Mouse (Mus musculus): ENCODE results near the gene Rpl36a-ps1. TPM values are rescaled to one million over a fixed set of nuclear protein-coding genes. Genes with fewer than 3 reads are reported as not detected.
"Not testable (repeated sequence)": the region's sequence is repeated elsewhere in the genome, so short reads cannot be mapped to it uniquely, and the experiment has no call there.

Rpl36a-ps1 gene
- 0.30 TPM in 1 of 2 replicates, not detected in the other for polyA plus RNA-seq (2012; rRNA removed)

GRCm38 (mm10) chr14:98994218-98994617 is at the start of gene Rpl36a-ps1:
Gene Rpl36a-ps1 (minus strand): TSS chr14:98994318.
- WGBS: 97% methylated on average over 7 of the region's 7 CpGs
- DNase-seq (ENCODE audit: low read depth, low spot score): no peak

- 75% methylated on average over 1 of the region's 1 CpGs for WGBS
- no peak for DNase-seq (ENCODE audit: low read depth, low spot score)
These were observed 49.4 kb upstream of the Rpl36a-ps1 start for GRCm38 (mm10) chr14:99043499-99043898.

- DNase-seq (ENCODE audit: low read depth, low spot score): no peak
These were observed 47.3 kb upstream of the Rpl36a-ps1 start for GRCm38 (mm10) chr14:99041416-99041815.

GRCm38 (mm10) chr14:99039308-99039707 is 45.2 kb upstream of the Rpl36a-ps1 start:
- not testable (repeated sequence) for DNase-seq (ENCODE audit: low read depth, low spot score)
- 81% methylated on average over 5 of the region's 5 CpGs for WGBS

More at GRCm38 (mm10) chr14:99041416-99041815, 47.3 kb upstream of the Rpl36a-ps1 start:
- 56% methylated on average over 4 of the region's 4 CpGs for WGBS

- no peak for DNase-seq (ENCODE audit: low read depth, low spot score)
- 50% methylated on average over 2 of the region's 2 CpGs for WGBS
These were observed 43.6 kb upstream of the Rpl36a-ps1 start for GRCm38 (mm10) chr14:99037703-99038102.

- no peak for DNase-seq (ENCODE audit: low read depth, low spot score)
These were observed 41.9 kb upstream of the Rpl36a-ps1 start for GRCm38 (mm10) chr14:99036039-99036438.

GRCm38 (mm10) chr14:99034851-99035250 is 40.7 kb upstream of the Rpl36a-ps1 start:
- WGBS: 95% methylated on average over 8 of the region's 8 CpGs
- DNase-seq (ENCODE audit: low read depth, low spot score): not testable (repeated sequence)

More at GRCm38 (mm10) chr14:99036039-99036438, 41.9 kb upstream of the Rpl36a-ps1 start:
- WGBS: 71% methylated on average over 4 of the region's 4 CpGs

GRCm38 (mm10) chr14:99032596-99032995 is 38.5 kb upstream of the Rpl36a-ps1 start:
- no peak for DNase-seq (ENCODE audit: low read depth, low spot score)
- whole genome bisulfite sequencing: 55% methylated on average over 5 of the region's 5 CpGs

GRCm38 (mm10) chr14:99031337-99031873 is 37.3 kb upstream of the Rpl36a-ps1 start:
- DNase-seq (ENCODE audit: low read depth, low spot score): no peak
- 81% methylated on average over 5 of the region's 5 CpGs for WGBS

- no peak for DNase-seq (ENCODE audit: low read depth, low spot score)
- 64% methylated on average over 5 of the region's 5 CpGs for WGBS
These were observed 35.9 kb upstream of the Rpl36a-ps1 start for GRCm38 (mm10) chr14:99029987-99030386.

- WGBS: 43% methylated on average over 12 of the region's 12 CpGs
- no peak for DNase-seq (ENCODE audit: low read depth, low spot score)
These were observed 28.4 kb upstream of the Rpl36a-ps1 start for GRCm38 (mm10) chr14:99022346-99023086.

GRCm38 (mm10) chr14:99019136-99019808 is 25.2 kb upstream of the Rpl36a-ps1 start:
- 59% methylated on average over 10 of the region's 10 CpGs for WGBS
- no peak for DNase-seq (ENCODE audit: low read depth, low spot score)

- WGBS: 82% methylated on average over 7 of the region's 7 CpGs
These were observed 24.6 kb upstream of the Rpl36a-ps1 start for GRCm38 (mm10) chr14:99018691-99019090.

GRCm38 (mm10) chr14:99010920-99011313 is 16.8 kb upstream of the Rpl36a-ps1 start:
- 44% methylated on average over 2 of the region's 2 CpGs for WGBS
- DNase-seq (ENCODE audit: low read depth, low spot score): no peak

More at GRCm38 (mm10) chr14:99018691-99019090, 24.6 kb upstream of the Rpl36a-ps1 start:
- DNase-seq (ENCODE audit: low read depth, low spot score): no peak

GRCm38 (mm10) chr14:99010224-99010919 is 16.3 kb upstream of the Rpl36a-ps1 start:
- DNase-seq (ENCODE audit: low read depth, low spot score): no peak
- WGBS: 39% methylated on average over 8 of the region's 8 CpGs

- WGBS: 39% methylated on average over 2 of the region's 2 CpGs
- peak; percentile 32 for DNase-seq (ENCODE audit: low read depth, low spot score)
These were observed 1.6 kb downstream of the Rpl36a-ps1 start for GRCm38 (mm10) chr14:98992482-98992881.

GRCm38 (mm10) chr14:98990636-98991035 is 3.5 kb downstream of the Rpl36a-ps1 start:
- WGBS: 21% methylated on average over 3 of the region's 3 CpGs
- DNase-seq (ENCODE audit: low read depth, low spot score): no peak

GRCm38 (mm10) chr14:98989818-98990217 is 4.3 kb downstream of the Rpl36a-ps1 start:
- WGBS: 24% methylated on average over 3 of the region's 3 CpGs

GRCm38 (mm10) chr14:98971921-98972320 is 22.2 kb downstream of the Rpl36a-ps1 start:
- 23% methylated on average over 4 of the region's 4 CpGs for WGBS
- DNase-seq (ENCODE audit: low read depth, low spot score): peak; percentile 28

More at GRCm38 (mm10) chr14:98989818-98990217, 4.3 kb downstream of the Rpl36a-ps1 start:
- DNase-seq (ENCODE audit: low read depth, low spot score): no peak
